Mouse (Mus musculus): ENCODE results near the gene Slc25a44.

DNA sequence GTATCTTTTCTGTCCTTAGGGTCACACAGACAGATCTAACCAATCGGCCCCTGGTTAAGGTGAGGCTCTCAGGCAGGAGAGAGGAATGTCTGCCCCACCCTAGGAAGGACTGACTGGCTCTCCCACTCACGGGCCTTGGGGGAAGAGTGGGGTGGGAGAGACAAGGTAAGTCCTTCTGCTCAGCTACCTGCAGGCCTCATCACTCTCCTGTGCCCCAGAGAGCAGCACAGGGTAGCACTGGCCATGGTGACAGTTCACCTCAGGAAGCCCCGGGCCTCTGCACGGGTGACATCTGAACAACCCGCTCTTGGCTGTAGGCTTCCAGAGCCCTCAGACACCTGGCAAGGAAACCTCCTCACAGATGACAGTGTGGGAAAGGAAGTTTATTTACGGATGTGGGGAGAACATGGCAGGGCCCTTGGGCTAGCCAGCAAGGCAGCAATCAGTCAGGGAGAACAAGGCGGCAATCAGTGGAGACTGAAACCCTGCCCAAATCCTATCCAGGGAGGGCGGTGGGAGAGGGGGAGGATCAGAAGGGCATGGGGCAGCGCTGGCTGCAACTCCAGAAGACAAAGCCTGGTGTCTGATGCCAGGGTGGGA is 31.1 kb downstream of the Slc25a44 start:
- no peak for TF ChIP-seq POLR2A (IDR thresholded peaks at IDR 0.05; ENCODE audit: low read depth, low read length)
- TF ChIP-seq CTCF (IDR thresholded peaks at IDR 0.05; ENCODE audit: extremely low read depth, insufficient read length, insufficient replicate concordance, low read depth, low read length), result no peak

All from small intestine, adult 2 months (tissue).